Mouse (Mus musculus) bone marrow, adult 2 months (tissue): ENCODE results near the gene Rnaseh1. TPM values are rescaled to one million over a fixed set of nuclear protein-coding genes. Genes with fewer than 3 reads are reported as not detected.
A peak's percentile ranks its signal among the peaks of the same experiment; 100 is the strongest.

Experiments
- H3K27ac ChIP-seq: fragments of 200-500 bp; 2 replicates; pipeline ENCODE4 v1.5.1; 2012; ENCODE audit warnings: low read depth, mild to moderate bottlenecking, control low read depth, inconsistent platforms, low read length; ENCODE audit not compliant: control insufficient read depth, poor library complexity, insufficient read depth
- H3K4me1 ChIP-seq: fragments of 200-500 bp; 2 replicates; pipeline ENCODE4 v1.6.1; 2011; ENCODE audit warnings: low read length; ENCODE audit not compliant: control insufficient read depth, insufficient read depth
- H3K4me3 ChIP-seq: fragments of 200-500 bp; replicated peaks from 2 replicates; pipeline ENCODE3; 2011; ENCODE audit warnings: mild to moderate bottlenecking, low read depth, low read length, control low read depth; ENCODE audit not compliant: control insufficient read depth
- CTCF ChIP-seq: fragments of 200-500 bp; IDR thresholded peaks from 2 replicates; pipeline ENCODE4 v1.5.1; 2011; ENCODE audit warnings: low read length, control low read depth; ENCODE audit not compliant: control insufficient read depth, insufficient read depth
- POLR2A ChIP-seq: fragments of 200-500 bp; IDR thresholded peaks from 2 replicates; pipeline ENCODE4 v1.6.1; 2011; ENCODE audit warnings: low read depth, mild to moderate bottlenecking, control low read depth, low read length, borderline replicate concordance; ENCODE audit not compliant: control insufficient read depth
- WGBS: fragments of 180-500 bp; shearing (Covaris S2); methylation state at CpG from one replicate; pipeline ENCODE4 v1.1.7; 2018; 5-methylcytosine and 5-hydroxymethylcytosine counted together
- polyA plus RNA-seq: library from polyadenylated mRNA; stranded (reverse); fragments of >200 nt; gene quantifications from 2 replicates; pipeline ENCODE4 v1.2.4, GENCODE M21; 2011; ENCODE audit warnings: low replicate concordance; ENCODE audit not compliant: missing spikeins, insufficient read depth, insufficient read length

The Rnaseh1 gene
- polyA plus RNA-seq, result 7.2 and 18.7 TPM in 2 replicates

- Histone ChIP-seq H3K27ac (peak within 1 kb of the TSS; percentile 68), H3K4me1 (no peaks in the 10 kb centered on the region; the same call in 1 of the 2 replicates), H3K4me3 (peak within 1 kb of the TSS; percentile 99)
- TF ChIP-seq CTCF (no peak), POLR2A (peak; percentile 84; the same call in 1 of the 2 replicates)
- WGBS, result 2% methylated on average over 52 of the region's 52 CpGs
These were observed at the start of gene Rnaseh1 for GRCm38 (mm10) chr12:28649141-28650110. TSS of gene Rnaseh1 (plus strand) at chr12:28649602.

- 32% methylated on average over 4 of the region's 4 CpGs for WGBS
- H3K27ac ChIP-seq, result no peak overlapping the region
- TF ChIP-seq POLR2A (no peak), CTCF (no peak)
- no peak overlapping the region for H3K4me3 ChIP-seq
- no peaks in the 10 kb centered on the region for H3K4me1 ChIP-seq
These were observed 47.1 kb upstream of the Rnaseh1 start for GRCm38 (mm10) chr12:28602259-28602658.

GRCm38 (mm10) chr12:28603494-28603893, 45.9 kb upstream of the Rnaseh1 start:
- Histone ChIP-seq H3K4me3 (no peak overlapping the region), H3K4me1 (no peaks in the 10 kb centered on the region), H3K27ac (no peak overlapping the region)
- whole genome bisulfite sequencing, result 48% methylated on average over 1 of the region's 1 CpGs
- no peak for TF ChIP-seq CTCF
- no peak for TF ChIP-seq POLR2A

- Histone ChIP-seq H3K4me3 (no peak overlapping the region), H3K27ac (no peak overlapping the region), H3K4me1 (no peaks in the 10 kb centered on the region)
- 72% methylated on average over 17 of the region's 17 CpGs for WGBS
- TF ChIP-seq POLR2A (no peak), CTCF (no peak)
These were observed 41.7 kb upstream of the Rnaseh1 start for GRCm38 (mm10) chr12:28607546-28608305.

- no peak overlapping the region for H3K4me3 ChIP-seq
- TF ChIP-seq POLR2A, result no peak
- TF ChIP-seq CTCF, result no peak
- 67% methylated on average over 6 of the region's 6 CpGs for WGBS
These were observed 37.0 kb upstream of the Rnaseh1 start for GRCm38 (mm10) chr12:28612391-28612790.

GRCm38 (mm10) chr12:28614401-28614800, 35.0 kb upstream of the Rnaseh1 start:
- H3K4me3 ChIP-seq, result no peak overlapping the region
- 66% methylated on average over 7 of the region's 7 CpGs for WGBS
- TF ChIP-seq CTCF, result no peak
- no peak for TF ChIP-seq POLR2A
- H3K4me1 ChIP-seq, result no peaks in the 10 kb centered on the region; the same call in 1 of the 2 replicates
- H3K27ac ChIP-seq, result no peak overlapping the region

More at GRCm38 (mm10) chr12:28612391-28612790, 37.0 kb upstream of the Rnaseh1 start:
- Histone ChIP-seq H3K4me1 (no peaks in the 10 kb centered on the region; the same call in 1 of the 2 replicates), H3K27ac (no peak overlapping the region)

- 35% methylated on average over 4 of the region's 4 CpGs for WGBS
- H3K4me1 ChIP-seq, result no peaks in the 10 kb centered on the region; the same call in 1 of the 2 replicates
- no peak overlapping the region for H3K27ac ChIP-seq
- H3K4me3 ChIP-seq, result no peak overlapping the region
- no peak for TF ChIP-seq CTCF
- no peak for TF ChIP-seq POLR2A
These were observed 32.1 kb upstream of the Rnaseh1 start for GRCm38 (mm10) chr12:28617297-28617696.

GRCm38 (mm10) chr12:28621451-28622166, 27.8 kb upstream of the Rnaseh1 start:
- Histone ChIP-seq H3K4me1 (no peaks in the 10 kb centered on the region), H3K27ac (no peak overlapping the region), H3K4me3 (no peak overlapping the region)
- WGBS, result 31% methylated on average over 7 of the region's 7 CpGs
- no peak for TF ChIP-seq CTCF
- no peak for TF ChIP-seq POLR2A
